Mouse (Mus musculus): ENCODE results near the gene Fgd3.

Fgd3 gene

GRCm38 (mm10) chr13:49341012-49341830, 21.1 kb upstream of the Fgd3 start, which contains the start of gene Bicd2:
TSS of gene Bicd2 (plus strand) at chr13:49341585.
- peak; percentile 97 for DNase-seq (ENCODE audit: low spot score)

- DNase-seq (ENCODE audit: low spot score) = no peak
These were observed 18.9 kb upstream of the Fgd3 start for GRCm38 (mm10) chr13:49338893-49339546.

DNA sequence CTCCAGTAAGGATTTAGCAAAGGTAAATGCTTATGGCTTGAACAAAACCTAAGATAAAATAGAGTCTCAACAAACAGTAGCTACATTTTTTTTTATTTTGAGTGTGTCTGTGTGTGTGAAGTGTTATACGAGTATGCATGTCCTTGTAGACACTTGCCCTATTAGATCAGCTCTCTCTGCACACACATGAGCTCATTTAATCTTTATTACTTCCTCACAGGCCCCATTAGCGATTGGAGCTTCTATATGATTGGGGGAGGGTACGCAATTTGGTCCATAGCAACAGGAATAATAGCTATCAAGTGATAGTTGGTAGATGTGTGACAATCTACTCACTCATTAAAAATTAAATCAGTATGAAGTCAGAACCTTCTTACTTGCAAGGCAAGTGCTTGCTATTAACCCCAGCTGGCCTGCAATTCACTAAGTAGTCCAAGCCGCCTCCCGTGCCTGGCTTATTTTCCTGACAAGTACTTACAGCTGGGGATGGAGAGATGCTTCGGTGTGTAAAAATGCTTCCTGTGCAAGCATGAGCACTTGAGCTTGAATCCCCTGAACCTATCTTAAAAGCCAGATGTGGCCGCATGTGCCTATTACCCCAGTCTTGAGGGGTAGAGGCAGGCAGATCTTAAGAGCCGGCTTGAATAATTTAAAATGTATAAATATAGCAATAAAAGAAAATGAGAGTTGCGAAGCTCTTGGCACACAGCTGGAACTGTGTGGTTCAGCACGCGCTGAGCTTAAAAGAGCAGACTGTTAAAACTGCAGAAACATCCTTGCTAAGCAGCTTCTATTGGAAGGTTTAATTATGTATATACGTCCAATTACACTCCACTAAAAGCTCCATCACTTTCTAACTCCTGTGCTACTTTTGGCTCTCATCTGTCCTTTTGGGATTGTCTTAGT, 15.2 kb upstream of the Fgd3 start:
- no peak for DNase-seq (ENCODE audit: low spot score)

DNA sequence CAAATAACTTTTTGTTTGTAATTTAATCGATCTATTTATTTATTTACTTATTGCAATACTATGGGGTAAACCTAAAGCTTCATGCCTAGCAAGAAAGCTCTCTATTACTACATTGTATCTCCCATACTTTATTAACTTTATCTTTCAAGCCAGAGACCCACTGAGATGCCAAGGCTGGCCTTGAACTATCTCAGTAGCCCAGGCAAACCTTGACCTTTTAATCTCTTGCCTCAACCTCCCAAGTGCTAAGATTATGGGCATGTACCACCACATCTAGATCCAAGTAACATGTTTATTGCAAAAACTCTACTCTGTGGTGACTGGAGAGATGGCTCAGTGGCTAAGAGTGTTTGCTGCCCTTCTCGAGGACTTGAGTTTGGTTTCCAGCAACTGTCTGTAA, 13.1 kb upstream of the Fgd3 start:
- DNase-seq (ENCODE audit: low spot score) = no peak

- DNase-seq (ENCODE audit: low spot score) = no peak
These were observed 8.0 kb upstream of the Fgd3 start for GRCm38 (mm10) chr13:49328101-49328500.

- peak; percentile 71 for DNase-seq (ENCODE audit: low spot score)
These were observed 6.4 kb upstream of the Fgd3 start for GRCm38 (mm10) chr13:49326246-49327206.

DNA sequence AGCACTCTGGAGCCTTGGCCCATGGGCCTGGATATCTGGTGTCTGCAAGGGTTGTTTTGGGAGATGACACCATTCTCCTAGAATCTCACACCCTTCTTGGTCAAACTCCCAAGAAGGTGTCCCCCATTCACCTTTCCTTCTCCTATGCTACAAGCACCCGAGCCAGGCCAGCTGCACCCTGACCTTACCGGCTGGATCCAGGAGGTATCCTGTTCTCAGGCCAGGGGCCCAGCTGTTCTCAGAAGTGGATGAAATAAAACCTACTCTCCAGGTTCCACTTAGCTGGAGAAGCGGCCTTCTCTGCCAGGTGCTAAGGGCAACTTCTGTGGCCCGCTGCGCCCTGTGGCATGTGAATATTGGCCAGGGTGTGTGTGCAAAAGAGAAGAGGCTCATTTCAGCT, 4.8 kb upstream of the Fgd3 start:
- DNase-seq (ENCODE audit: low spot score) = no peak

DNA sequence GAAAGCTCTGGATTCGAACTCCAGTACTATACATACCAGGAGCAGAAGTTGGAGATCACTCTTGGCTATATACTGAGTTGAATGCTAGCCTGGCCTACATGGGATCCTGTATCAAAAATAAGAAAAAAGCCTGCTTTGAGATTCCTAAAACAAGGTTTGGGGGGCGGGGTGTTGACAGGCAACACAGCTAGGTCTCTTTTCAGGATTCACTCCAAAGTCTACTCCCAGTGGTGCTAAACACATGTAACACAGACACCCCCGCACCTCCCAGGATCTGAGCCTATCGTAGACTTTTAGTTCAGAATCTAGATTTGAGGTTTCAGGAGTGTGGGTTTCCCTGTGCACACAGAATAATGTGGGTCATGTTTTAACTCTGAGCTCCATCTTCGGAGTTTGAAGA, 2.6 kb upstream of the Fgd3 start:
- DNase-seq (ENCODE audit: low spot score) = no peak

- DNase-seq (ENCODE audit: low spot score) = no peak
These were observed 2.1 kb upstream of the Fgd3 start for GRCm38 (mm10) chr13:49322169-49322568.

DNA sequence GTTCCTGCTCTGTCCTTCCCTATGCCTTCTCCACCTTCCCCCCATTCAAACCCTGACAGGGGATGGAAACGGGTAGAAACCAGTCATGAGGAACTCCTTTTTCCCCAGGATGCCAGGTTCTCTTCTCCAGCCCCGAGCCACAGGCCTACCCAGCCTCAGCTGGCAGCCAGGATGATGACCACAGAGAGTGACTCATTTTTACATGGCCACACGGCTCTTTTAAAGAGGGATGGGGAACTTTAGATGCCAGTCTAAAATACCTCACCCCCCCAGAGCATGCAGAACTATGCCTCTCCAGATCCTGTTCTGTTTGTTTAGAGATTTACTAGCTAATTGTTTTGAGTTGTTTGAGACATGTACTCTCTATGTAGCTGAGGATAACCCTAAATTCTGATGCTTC, 1.3 kb upstream of the Fgd3 start:
- DNase-seq (ENCODE audit: low spot score) = no peak

DNA sequence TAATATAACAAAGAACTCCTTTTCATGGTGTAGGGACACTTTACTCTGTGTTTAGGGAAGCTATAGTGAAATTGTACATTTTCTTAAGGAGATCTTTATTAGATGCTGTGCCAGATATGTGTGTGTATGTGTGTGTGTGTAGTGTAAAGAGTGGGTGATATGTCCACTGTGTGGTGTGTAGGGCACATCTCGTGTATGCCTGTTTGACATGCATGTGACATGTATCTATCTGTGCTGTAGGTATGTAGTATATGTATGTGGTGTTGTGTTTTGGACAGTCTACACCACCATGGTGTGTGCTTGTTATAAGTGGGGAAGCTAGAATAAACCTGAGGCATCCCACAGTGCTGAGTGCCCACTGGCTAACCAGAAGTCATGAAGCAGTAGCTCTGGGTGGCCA, 403 bp upstream of the Fgd3 start:
- no peak for DNase-seq (ENCODE audit: low spot score)

- DNase-seq (ENCODE audit: low spot score) = no peak
These were observed 2.2 kb downstream of the Fgd3 start for GRCm38 (mm10) chr13:49317914-49318313.

- DNase-seq (ENCODE audit: low spot score) = no peak
These were observed 2.6 kb downstream of the Fgd3 start for GRCm38 (mm10) chr13:49317508-49317907.

- DNase-seq (ENCODE audit: low spot score) = no peak
These were observed 3.5 kb downstream of the Fgd3 start for GRCm38 (mm10) chr13:49316386-49317162.

GRCm38 (mm10) chr13:49311642-49312041, 8.5 kb downstream of the Fgd3 start:
- DNase-seq (ENCODE audit: low spot score) = no peak

GRCm38 (mm10) chr13:49309501-49309900, 10.6 kb downstream of the Fgd3 start:
- DNase-seq (ENCODE audit: low spot score) = no peak

DNA sequence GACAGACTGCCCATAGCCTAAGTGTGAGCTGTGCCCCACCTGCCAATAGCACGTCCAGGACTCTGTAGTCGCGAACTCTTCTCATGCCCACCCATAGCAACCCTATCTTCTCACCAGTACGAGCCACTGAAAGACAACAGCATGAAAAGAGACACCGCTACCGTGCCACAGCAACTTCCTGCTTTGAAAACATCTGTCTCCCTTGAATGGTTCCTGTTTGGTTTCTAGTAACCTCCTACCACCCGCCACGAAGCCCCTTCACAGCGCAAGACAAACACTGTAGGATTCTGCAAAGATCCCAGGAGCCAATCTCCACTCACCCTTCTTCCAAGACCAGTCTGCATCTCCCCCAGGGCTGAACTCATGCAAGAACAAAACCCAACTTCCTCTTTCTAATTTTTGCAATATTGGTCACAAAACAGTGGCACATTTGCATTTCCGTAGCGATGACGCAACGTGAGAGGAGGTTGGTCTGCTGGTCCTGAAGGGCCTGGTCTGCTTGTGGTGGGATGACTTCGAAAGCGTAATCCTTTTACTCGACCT, 11.2 kb downstream of the Fgd3 start:
- DNase-seq (ENCODE audit: low spot score) = peak; percentile 82

- peak; percentile 27 for DNase-seq (ENCODE audit: low spot score)
These were observed 11.9 kb downstream of the Fgd3 start for GRCm38 (mm10) chr13:49308206-49308605.

- peak; percentile 78 for DNase-seq (ENCODE audit: low spot score)
These were observed 12.7 kb downstream of the Fgd3 start for GRCm38 (mm10) chr13:49307311-49307969.

Data from T-cell, adult 2 months (primary cell).